Mouse (Mus musculus) layer of hippocampus, adult 9-10 months (tissue): ENCODE measurements at regions not wholly inside any gene's neighbourhood (a gene's known extent, or its start where the extent isn't known, plus 50 kb on each side); places are given as distances from the start of the nearest gene placed in this dataset.
"Not testable (repeated sequence)": the region's sequence is repeated elsewhere in the genome, so short reads cannot be mapped to it uniquely, and the experiment has no call there.

Source experiments
- DNase-seq: peaks from one replicate; pipeline ENCODE4 v3.0.0; 2022; ENCODE audit warnings: low spot score

GRCm38 (mm10) chr4:45647514-45647913, 115.2 kb upstream of the Shb start:
- DNase-seq: no peak

DNA sequence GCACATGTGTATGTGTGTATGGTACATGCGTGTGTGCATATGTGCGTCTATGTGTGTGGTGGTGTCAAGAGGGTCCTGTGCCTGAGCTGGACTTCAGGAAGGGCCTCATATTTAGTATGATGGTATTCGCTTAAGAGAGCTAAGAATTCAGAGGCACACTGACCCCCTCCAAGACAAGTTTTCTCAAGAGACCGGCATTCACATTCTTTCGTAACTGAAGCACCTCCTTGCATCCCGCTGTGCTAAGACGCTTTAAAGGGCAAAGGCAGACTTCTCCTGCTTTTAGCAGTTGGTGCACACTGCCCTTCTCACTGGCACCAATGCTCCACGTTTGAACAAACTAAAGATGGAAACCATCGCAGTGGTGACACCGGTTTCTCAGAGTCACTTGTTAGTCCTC, 110.3 kb upstream of the Shb start:
- no peak for DNase-seq

DNA sequence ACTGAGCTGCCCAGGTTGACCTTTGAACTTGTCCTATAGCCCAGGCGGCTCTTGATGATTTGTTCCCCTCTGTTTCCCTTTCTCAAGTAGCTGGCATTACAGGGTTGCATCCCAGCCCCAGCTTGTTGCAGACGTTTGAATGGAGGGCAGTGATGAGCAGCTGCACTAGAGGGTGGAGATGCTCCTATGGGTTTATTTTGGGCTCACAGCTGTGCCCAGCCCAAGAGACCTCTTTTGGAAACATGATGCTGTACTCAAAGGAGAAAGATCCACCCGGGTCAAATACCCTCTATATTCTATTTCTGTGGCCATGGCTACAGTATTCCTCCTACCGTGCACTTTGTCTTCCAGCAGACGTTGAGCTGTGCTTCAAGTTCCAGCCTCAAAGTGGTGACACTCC, 109.0 kb upstream of the Shb start:
- DNase-seq: no peak

DNA sequence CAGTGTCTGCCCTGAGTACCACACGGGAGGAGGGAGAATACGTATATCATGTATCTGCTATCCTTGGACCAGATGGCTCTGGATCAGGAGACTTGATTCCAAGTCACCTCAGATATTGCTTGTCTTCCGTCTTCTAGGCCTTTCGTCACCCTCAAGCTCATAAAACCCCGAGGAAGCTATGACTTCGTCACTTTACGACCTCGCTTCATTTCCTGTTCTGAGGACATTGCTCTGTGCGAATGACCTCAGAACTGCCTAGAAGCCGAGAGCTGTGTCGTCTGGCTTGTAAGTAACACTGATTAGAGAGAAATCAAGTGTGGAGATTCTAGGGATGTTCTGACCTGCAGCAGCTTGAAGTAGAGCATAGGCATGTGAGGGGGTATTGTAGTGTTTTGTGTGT, 108.4 kb upstream of the Shb start:
- no peak for DNase-seq

- DNase-seq: no peak
Measured at GRCm38 (mm10) chr4:45639397-45640034, 107.2 kb upstream of the Shb start.

DNA sequence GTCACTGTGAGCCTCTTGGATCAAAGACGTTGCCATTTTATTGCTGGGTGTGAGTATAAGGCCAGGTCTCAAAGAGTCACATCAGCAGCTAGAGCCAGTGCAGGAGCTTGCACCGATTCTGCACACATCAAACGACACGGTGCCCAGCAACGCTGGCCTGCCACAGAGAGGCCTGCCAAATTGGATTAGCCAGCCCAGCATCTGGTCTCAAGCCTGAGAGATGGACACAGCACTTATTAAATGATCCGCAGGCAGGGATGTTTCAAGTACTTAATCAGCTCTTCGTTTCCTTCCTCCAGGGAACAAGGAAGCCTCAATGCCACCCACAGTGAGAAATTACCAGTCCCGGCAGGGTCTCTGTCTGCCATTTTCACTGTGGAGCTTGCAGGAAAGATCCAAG, 106.1 kb upstream of the Shb start:
- no peak for DNase-seq

- no peak for DNase-seq
Measured at GRCm38 (mm10) chr4:45631276-45632045, 99.2 kb upstream of the Shb start.

- no peak for DNase-seq
Measured at GRCm38 (mm10) chr4:45625633-45626032, 93.4 kb upstream of the Shb start.

- no peak for DNase-seq
Measured at GRCm38 (mm10) chr4:45622017-45622416, 89.7 kb upstream of the Shb start.

GRCm38 (mm10) chr4:45617126-45617525, 84.9 kb upstream of the Shb start:
- no peak for DNase-seq

- DNase-seq: not testable (repeated sequence)
Measured at GRCm38 (mm10) chr4:45613498-45613897, 81.2 kb upstream of the Shb start.

- DNase-seq: no peak
Measured at GRCm38 (mm10) chr4:45612132-45612531, 79.9 kb upstream of the Shb start.

DNA sequence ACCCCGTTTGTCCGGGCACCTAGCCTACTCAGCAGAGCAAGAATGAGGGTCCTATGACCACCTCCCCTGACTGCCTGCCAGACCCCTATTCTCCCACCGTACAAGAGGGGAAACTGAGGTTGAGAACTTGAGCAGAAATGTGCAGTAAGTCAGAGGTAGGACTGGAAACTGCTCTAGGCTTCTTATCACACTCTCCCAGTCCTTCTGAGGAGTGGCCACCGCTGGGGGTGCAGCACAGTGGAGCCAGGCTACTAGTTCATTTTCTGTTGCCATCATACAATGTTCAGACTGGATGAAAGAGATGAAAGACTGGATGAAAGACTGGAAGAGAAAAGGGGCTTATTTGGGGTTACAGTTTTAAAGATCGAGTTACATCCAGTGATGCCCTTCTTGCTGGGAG, 78.7 kb upstream of the Shb start:
- DNase-seq: no peak

DNA sequence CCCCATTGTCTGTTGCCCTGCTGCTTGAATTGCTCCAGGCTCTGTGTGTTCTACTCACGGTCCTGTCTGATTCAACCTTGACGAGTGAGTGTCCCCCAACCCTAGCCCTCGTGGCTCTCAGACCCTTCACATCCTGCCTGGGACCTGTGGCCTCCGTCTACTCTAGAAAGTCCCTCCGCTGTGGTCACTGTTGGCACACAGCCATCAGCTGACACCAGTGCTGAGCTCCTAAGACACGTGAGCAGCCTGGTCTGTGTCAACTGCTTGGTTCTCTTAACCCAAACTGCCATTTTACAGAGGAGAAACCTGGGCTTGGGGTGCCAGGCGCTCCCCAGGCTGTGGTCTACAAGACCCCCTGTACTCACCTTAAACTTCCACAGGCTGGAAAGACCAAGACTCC, 74.3 kb upstream of the Shb start:
- DNase-seq: no peak

- no peak for DNase-seq
Measured at GRCm38 (mm10) chr4:45605681-45606080, 73.4 kb upstream of the Shb start.

DNA sequence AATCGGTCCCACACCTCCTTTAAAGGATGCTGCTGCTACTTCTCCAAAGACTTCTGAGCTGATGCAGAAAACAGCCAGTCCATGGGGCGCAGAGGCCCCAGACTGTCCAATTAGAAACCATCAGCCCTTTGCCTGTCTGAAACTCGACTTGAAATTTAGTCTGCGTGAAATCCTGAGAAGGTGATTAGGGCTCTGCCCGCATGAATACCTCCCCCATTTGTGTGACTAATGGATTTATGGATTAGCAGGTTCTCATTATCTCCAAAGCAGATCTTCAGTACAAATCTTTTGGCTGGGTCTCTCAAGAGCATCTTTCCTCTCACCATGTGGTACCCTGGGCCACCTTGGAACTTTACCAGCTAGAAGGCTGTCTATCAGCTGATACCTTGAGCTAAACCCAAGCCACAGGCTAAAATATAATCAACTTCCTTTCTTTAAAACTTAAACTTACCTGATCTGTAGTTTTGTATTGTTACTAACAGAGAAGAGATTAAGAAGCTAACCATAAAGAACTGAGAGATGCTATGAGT, 72.1 kb upstream of the Shb start:
- no peak for DNase-seq

GRCm38 (mm10) chr4:45600520-45600919, 68.2 kb upstream of the Shb start:
- DNase-seq: no peak

DNA sequence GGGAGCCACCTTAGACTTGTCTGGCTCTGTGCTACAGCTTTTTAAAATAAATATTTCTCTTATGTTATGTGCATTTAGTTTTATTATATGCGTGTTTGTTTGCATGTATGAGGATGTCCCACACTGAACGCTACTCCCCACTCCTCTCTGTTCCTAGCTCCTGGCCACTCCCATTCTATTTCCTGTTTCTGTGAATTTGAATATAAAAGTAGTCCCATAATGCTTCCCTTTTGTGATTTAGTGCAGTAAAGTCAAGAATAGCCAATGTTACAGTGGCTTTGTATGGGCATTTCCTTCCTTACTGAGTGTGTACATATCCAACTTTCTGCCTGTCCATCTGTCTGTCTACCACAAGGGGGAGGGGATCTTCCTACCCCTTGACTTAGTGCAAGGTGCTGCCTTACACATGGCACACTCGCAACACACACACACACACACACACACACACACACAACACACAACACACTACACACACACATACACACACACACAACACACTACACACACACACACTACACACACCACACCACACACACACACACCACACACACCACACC, 61.2 kb upstream of the Shb start:
- no peak for DNase-seq

DNA sequence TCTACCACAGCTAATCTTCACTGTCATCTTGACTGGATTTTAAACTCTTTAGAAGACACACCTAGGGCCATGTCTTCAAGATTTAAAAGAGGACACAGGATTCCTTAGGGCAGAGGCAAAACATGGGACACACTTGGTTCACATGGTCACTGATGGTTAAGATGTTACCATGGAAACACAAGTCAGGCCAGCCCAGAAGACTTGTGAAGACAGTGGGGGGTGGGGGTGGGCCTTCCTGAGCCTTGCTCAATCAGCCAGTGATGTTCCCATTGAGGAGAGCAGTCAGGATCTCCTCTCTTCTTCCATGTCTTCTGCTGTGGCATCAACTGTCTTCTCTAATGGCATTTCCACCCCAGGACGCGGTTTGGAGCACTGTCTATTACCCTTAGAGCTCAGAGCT, 60.5 kb upstream of the Shb start:
- no peak for DNase-seq

- no peak for DNase-seq
Measured at GRCm38 (mm10) chr4:45591405-45592315, 59.4 kb upstream of the Shb start.

DNA sequence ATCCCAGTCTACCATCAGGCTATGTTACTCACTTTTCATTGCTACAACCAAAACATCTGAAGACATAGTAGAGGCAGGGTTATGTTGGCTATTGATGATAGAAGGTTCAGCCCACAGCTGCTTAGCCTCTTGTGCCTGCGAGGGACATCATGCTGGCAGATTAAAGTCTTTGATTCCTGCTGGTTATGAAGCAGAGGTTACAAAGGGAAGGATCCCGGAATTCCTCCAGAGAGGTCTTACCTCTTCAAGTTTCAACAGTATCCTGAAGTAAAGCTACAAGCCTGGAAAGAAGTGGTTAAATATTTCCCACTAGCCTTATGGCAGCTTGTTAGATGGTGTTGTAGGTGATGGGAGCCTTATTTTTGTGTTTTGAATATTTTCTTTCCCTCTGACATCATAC, 58.6 kb upstream of the Shb start:
- DNase-seq: no peak

DNA sequence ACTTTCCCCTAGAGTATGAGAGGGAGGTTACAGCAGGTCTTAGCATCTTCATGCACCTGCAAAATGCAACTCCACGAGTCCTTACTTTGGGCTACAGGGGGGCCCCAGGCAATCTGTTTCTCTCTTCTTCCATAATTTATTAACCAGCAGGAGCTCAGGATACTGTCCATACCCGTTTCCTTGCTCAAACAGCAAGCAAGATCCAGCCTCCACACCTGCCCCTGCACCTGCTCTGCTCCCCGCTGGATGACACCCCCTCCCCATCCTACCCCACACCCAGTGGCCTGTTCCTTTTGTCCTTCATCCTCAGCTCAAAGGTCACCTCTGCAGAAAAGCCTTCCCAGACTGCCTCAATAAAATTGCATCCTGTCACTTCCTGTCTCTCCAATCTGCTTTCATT, 56.1 kb upstream of the Shb start:
- DNase-seq: no peak
